Mouse (Mus musculus) limb, embryonic 11.5 days (tissue): ENCODE data around the gene Dbil5. TPM values are rescaled to one million over a fixed set of nuclear protein-coding genes. Genes with fewer than 3 reads are reported as not detected.

ENCODE experiments used
- ATAC-seq: fragments of 200-750 bp; cut with Nextera tagmentation; 2 replicates; pipeline ENCODE4 v1.8.0; 2017; ENCODE audit warnings: low read depth; ENCODE audit not compliant: insufficient number of reproducible peaks, low FRiP score, low TSS enrichment
- DNase-seq: peaks from one replicate; pipeline ENCODE4 v3.0.0-alpha.2; 2015; ENCODE audit warnings: low spot score
- H3K27ac ChIP-seq: fragments of 300-500 bp; sonication (generic); replicated peaks from 2 replicates; pipeline ENCODE4 v1.5.1; 2014; ENCODE audit warnings: low read depth, mild to moderate bottlenecking, low read length
- H3K27me3 ChIP-seq: fragments of 300-500 bp; sonication (generic); 2 replicates; pipeline ENCODE4 v1.6.1; 2014; ENCODE audit warnings: mild to moderate bottlenecking, low read length, mixed read lengths; ENCODE audit not compliant: control insufficient read depth, insufficient read depth
- H3K36me3 ChIP-seq: fragments of 300-500 bp; sonication (generic); 2 replicates; pipeline ENCODE4 v1.6.1; 2014; ENCODE audit warnings: mild to moderate bottlenecking, low read length, moderate library complexity, mixed read lengths; ENCODE audit not compliant: control insufficient read depth, insufficient read depth
- H3K4me1 ChIP-seq: fragments of 300-500 bp; sonication (generic); 2 replicates; pipeline ENCODE4 v1.6.1; 2014; ENCODE audit warnings: low read length, mixed read lengths; ENCODE audit not compliant: control insufficient read depth, insufficient read depth
- H3K4me2 ChIP-seq: fragments of 300-500 bp; sonication (generic); 2 replicates; pipeline ENCODE4 v1.6.1; 2014; ENCODE audit warnings: low read depth, mild to moderate bottlenecking, moderate library complexity; ENCODE audit not compliant: severe bottlenecking
- H3K4me3 ChIP-seq: fragments of 300-500 bp; sonication (generic); 2 replicates; pipeline ENCODE4 v1.5.1; 2014; ENCODE audit warnings: low read depth, low read length
- H3K9ac ChIP-seq: fragments of 300-500 bp; sonication (generic); 2 replicates; pipeline ENCODE4 v1.6.1; 2014; ENCODE audit warnings: mild to moderate bottlenecking, low read length
- H3K9me3 ChIP-seq: fragments of 300-500 bp; sonication (generic); 2 replicates; pipeline ENCODE4 v1.6.1; 2016; ENCODE audit warnings: low read length; ENCODE audit not compliant: control insufficient read depth
- WGBS: fragments of 180-500 bp; shearing (Covaris S2); extraction: QIAGEN DNeasy Blood & Tissue Kit; methylation state at CpG from one replicate; pipeline ENCODE4 v1.1.7; 2014; 5-methylcytosine and 5-hydroxymethylcytosine counted together
- polyA plus RNA-seq: library from polyadenylated mRNA; unstranded; fragments of >200 nt; fragmentation: Nextera tagmentation; extraction: Ambion mirVana; gene quantifications from 2 replicates; pipeline ENCODE4 v1.2.1, GENCODE M21; 2014

Gene Dbil5
- polyA plus RNA-seq, 1 experiment from 2014 or later: not detected

GRCm38 (mm10) chr11:76216049-76216540 lies 1.3 kb upstream of the Dbil5 start:
- DNase-seq (no peak), ATAC-seq (no peak)
- 91% methylated on average over 5 of the region's 5 CpGs for WGBS

DNA sequence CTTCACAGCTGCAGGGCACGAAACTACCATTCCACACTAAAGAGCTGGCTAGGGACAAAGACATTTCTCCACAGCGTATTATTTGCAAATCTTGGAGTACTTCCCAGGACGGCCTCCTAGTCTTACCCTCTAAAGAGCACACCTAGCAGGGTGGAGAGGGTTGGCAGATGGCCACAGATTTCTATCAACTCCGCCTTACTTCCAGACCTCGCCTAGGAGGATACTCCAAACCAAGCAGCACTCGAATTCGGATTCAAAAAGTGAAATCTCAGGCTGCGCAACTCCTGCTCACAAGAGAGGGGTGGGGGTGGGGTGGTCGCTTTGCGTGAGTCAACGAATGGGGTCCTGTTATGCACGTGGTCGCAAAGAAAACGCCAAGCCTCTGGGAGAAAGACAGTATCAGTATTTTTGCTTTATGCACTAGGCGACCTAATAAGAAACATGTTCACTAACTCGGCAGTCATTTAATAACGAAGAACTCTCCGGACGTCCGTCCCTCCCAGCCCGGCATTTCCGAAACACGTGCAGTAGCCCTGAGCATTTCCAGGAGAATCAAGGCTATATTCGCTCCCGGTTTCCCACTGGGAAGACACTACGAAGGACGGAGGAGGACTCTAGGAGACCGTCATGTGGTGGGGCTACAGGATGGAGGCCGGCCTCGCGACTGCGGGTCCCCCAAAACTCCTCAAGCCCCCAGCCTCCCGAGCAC lies 573 bp upstream of the Dbil5 start:
- peak overlapping the region; percentile 55 for H3K4me2 ChIP-seq
- ATAC-seq: no peak
- peaks cover 15% of the 10 kb centered on the region; the same call in 1 of the 2 replicates for H3K36me3 ChIP-seq
- peaks cover 3% of the 10 kb centered on the region; the same call in 1 of the 2 replicates for H3K4me1 ChIP-seq
- H3K9ac ChIP-seq: peak overlapping the region; percentile 91
- H3K27ac ChIP-seq: peak overlapping the region; percentile 49
- H3K4me3 ChIP-seq: peak overlapping the region; percentile 67
- 6% methylated on average over 33 of the region's 33 CpGs for WGBS
- no peak for DNase-seq
- no peaks in the 10 kb centered on the region for H3K27me3 ChIP-seq
- H3K9me3 ChIP-seq: no peaks in the 10 kb centered on the region

More at GRCm38 (mm10) chr11:76216049-76216540, 1.3 kb upstream of the Dbil5 start:
- 0 out of 2 replicates have a peak overlapping the region, but pooled peaks have one; percentile 55 for H3K4me2 ChIP-seq
- peaks cover 15% of the 10 kb centered on the region; the same call in 1 of the 2 replicates for H3K36me3 ChIP-seq
- H3K4me3 ChIP-seq: peak overlapping the region; percentile 67; the same call in 1 of the 2 replicates
- H3K4me1 ChIP-seq: peaks cover 3% of the 10 kb centered on the region; the same call in 1 of the 2 replicates
- no peaks in the 10 kb centered on the region for H3K27me3 ChIP-seq
- H3K27ac ChIP-seq: no peak overlapping the region
- H3K9ac ChIP-seq: peak overlapping the region; percentile 91; the same call in 1 of the 2 replicates
- H3K9me3 ChIP-seq: no peaks in the 10 kb centered on the region

DNA sequence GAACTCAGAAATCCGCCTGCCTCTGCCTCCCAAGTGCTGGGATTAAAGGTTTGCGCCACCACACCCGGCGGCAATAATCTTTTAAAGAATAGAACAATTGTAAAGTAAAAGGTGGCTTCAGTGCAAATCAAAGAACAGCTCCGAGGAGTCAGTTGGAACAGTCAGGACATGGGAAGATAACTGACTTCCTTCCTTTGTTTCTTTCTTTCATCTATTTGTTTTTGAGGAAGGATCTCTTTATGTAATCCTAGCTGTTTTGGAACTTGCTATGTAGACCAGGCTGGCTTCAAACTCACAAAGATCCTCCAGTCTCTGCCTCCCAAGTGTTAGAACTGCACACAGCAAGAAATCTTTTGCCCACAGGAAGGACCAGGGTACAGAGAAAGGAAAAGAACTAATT lies 7.2 kb downstream of the Dbil5 start:
- H3K4me3 ChIP-seq: no peak overlapping the region
- DNase-seq: no peak
- no peak overlapping the region for H3K27ac ChIP-seq
- H3K9ac ChIP-seq: no peak overlapping the region
- no peak overlapping the region for H3K4me2 ChIP-seq
- no peaks in the 10 kb centered on the region for H3K9me3 ChIP-seq
- H3K4me1 ChIP-seq: no peaks in the 10 kb centered on the region
- ATAC-seq: no peak
- no peaks in the 10 kb centered on the region; the same call in 1 of the 2 replicates for H3K36me3 ChIP-seq
- H3K27me3 ChIP-seq: no peaks in the 10 kb centered on the region
- WGBS: 94% methylated on average over 5 of the region's 5 CpGs

DNA sequence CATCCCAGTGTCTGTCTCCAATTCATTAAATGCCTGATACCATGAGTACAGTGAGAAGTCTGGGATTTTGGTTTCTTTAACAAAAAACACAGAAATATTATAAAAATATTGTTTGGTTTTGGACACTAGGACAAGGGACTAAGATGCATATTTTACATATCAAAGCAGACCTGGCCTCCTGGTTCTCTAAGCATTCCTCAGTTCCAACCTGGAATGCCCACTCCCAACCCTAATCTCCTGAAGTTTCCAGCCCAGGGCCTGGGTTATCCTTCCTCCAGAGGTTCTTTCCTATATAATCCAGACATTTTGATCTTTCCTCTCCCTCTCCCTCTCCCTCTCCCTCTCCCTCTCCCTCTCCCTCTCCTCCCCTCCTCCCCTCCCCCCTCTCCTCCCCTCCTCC lies 7.6 kb downstream of the Dbil5 start:
- H3K4me2 ChIP-seq: no peak overlapping the region
- no peaks in the 10 kb centered on the region for H3K27me3 ChIP-seq
- no peak overlapping the region for H3K9ac ChIP-seq
- no peak overlapping the region for H3K4me3 ChIP-seq
- ATAC-seq: no peak
- no peak for DNase-seq
- no peaks in the 10 kb centered on the region; the same call in 1 of the 2 replicates for H3K36me3 ChIP-seq
- no peak overlapping the region for H3K27ac ChIP-seq
- H3K9me3 ChIP-seq: no peaks in the 10 kb centered on the region
- no peaks in the 10 kb centered on the region for H3K4me1 ChIP-seq

GRCm38 (mm10) chr11:76236136-76236535 lies 18.7 kb downstream of the Dbil5 start:
- DNase-seq (no peak), ATAC-seq (no peak)
- H3K4me3 ChIP-seq: no peak overlapping the region
- no peak overlapping the region for H3K4me2 ChIP-seq
- H3K27me3 ChIP-seq: no peaks in the 10 kb centered on the region
- no peaks in the 10 kb centered on the region for H3K4me1 ChIP-seq
- peaks cover 4% of the 10 kb centered on the region; the same call in 1 of the 2 replicates for H3K36me3 ChIP-seq
- WGBS: 92% methylated on average over 3 of the region's 3 CpGs
- no peak overlapping the region for H3K27ac ChIP-seq
- no peak overlapping the region for H3K9ac ChIP-seq
- H3K9me3 ChIP-seq: no peaks in the 10 kb centered on the region

GRCm38 (mm10) chr11:76239750-76240149 lies 22.3 kb downstream of the Dbil5 start:
- Histone ChIP-seq H3K4me3 (no peak overlapping the region), H3K9ac (no peak overlapping the region), H3K36me3 (peaks cover 4% of the 10 kb centered on the region; the same call in 1 of the 2 replicates), H3K27me3 (no peaks in the 10 kb centered on the region), H3K4me2 (no peak overlapping the region), H3K4me1 (no peaks in the 10 kb centered on the region), H3K27ac (no peak overlapping the region), H3K9me3 (no peaks in the 10 kb centered on the region)
- DNase-seq: no peak
- 95% methylated on average over 2 of the region's 2 CpGs for WGBS
- ATAC-seq: no peak

- DNase-seq: peak; percentile 98
- H3K9me3 ChIP-seq: no peaks in the 10 kb centered on the region
- under 1% methylated on average over 61 of the region's 61 CpGs for WGBS
Measured at GRCm38 (mm10) chr11:76242901-76243810, 25.7 kb downstream of the Dbil5 start, which contains the start of the genes Mrm3 and Glod4. TSS of gene Mrm3 (plus strand) at chr11:76243715. TSS of gene Glod4 (minus strand) at chr11:76243725.

More at GRCm38 (mm10) chr11:76242901-76243810, 25.7 kb downstream of the Dbil5 start, which contains the start of the genes Mrm3 and Glod4:
- ATAC-seq: peak; percentile 75
- no peaks in the 10 kb centered on the region for H3K27me3 ChIP-seq
- peak within 1 kb of the TSS; percentile 90 for H3K4me2 ChIP-seq
- no peaks in the 10 kb centered on the region for H3K36me3 ChIP-seq
- no peaks in the 10 kb centered on the region for H3K4me1 ChIP-seq
- no peak within 1 kb of the TSS for H3K27ac ChIP-seq
- H3K9ac ChIP-seq: peak within 1 kb of the TSS; percentile 83
- H3K4me3 ChIP-seq: peak within 1 kb of the TSS; percentile 89
